In the genomic region with DNA sequence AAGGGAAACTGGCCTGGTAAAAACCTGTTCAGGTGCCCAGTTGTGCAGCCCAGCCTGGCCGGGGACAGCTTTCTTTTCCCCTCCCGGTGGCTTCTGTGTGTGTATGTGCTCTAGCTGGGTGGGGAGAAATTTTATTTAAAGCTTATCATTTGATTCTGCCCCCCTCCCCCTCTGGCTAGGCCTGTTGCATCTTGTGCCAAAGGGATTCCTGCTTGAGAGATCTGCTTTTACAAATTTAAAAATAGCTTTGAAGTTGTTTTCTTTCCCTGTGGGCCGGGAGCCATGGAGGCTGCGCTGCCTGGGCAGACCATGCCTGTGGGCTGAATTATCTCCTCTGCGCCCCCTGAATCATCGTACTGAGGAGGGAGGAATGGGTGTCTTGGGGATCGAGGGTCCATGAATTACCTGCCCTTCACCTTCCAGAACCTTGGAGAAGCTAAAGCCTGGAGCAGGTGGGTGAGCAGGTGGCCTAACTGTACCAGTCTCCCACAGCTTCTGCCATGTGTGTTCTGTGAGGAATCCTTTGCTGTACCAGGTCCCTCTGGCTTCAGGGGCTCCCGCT, we compare ENCODE assay signal across 9 mouse cellular contexts. TPM values are rescaled to one million over a fixed set of nuclear protein-coding genes. Genes with fewer than 3 reads are reported as not detected.
DNase-seq lines count a peak whose midpoint lies in the region; ATAC-seq lines count a peak whose summit lies in the region.
"Had no signal": no experiment of that assay in that cellular context is flagged by ENCODE, and none has a peak within 500 bp of the region (broad histone marks: within the 10 kb centered on the region; RNA-seq: fewer than 3 reads in every experiment).

No protein-coding gene starts in this region.

- WGBS in midbrain, embryonic 14.5 days, result 83% methylated on average over 8 of the region's 8 CpGs
- 85% methylated on average over 8 of the region's 8 CpGs for WGBS in midbrain, embryonic 10.5 days
- 26% methylated on average over 8 of the region's 8 CpGs for WGBS in heart, embryonic 14.5 days
- 85% methylated on average over 8 of the region's 8 CpGs for WGBS in hindbrain, embryonic 12.5 days

- no peak overlapping the region for H3K9ac ChIP-seq in midbrain, embryonic 14.5 days (replicated peaks; ENCODE audit: low read length)
- peak overlapping the region; percentile 63 for H3K9ac ChIP-seq in heart, embryonic 14.5 days (ENCODE audit: low read length)
- H3K9ac ChIP-seq in hindbrain, embryonic 12.5 days, result no peak overlapping the region
- H3K9ac ChIP-seq: neural tube, embryonic 12.5 days had no signal

- no peak overlapping the region for H3K4me2 ChIP-seq in midbrain, embryonic 14.5 days (ENCODE audit: low read length)
- H3K4me2 ChIP-seq in heart, embryonic 14.5 days (ENCODE audit: low read length), result peak overlapping the region; percentile 58
- no peak overlapping the region for H3K4me2 ChIP-seq in hindbrain, embryonic 12.5 days (replicated peaks)
- H3K4me2 ChIP-seq: neural tube, embryonic 12.5 days had no signal

- H3K36me3 ChIP-seq in midbrain, embryonic 14.5 days (ENCODE audit: control insufficient read depth, insufficient read depth, low read length), result peaks cover 2% of the 10 kb centered on the region; the same call in 1 of the 2 replicates
- H3K36me3 ChIP-seq in midbrain, embryonic 10.5 days, result no peaks in the 10 kb centered on the region; the same call in 1 of the 2 replicates
- no peaks in the 10 kb centered on the region for H3K36me3 ChIP-seq in heart, embryonic 14.5 days (ENCODE audit: control insufficient read depth, insufficient read depth, low read length)
- H3K36me3 ChIP-seq in hindbrain, embryonic 12.5 days, result no peaks in the 10 kb centered on the region
- H3K36me3 ChIP-seq: neural tube, embryonic 12.5 days had no signal

- no peaks in the 10 kb centered on the region for H3K9me3 ChIP-seq in midbrain, embryonic 14.5 days (ENCODE audit: control insufficient read depth, low read length)
- H3K9me3 ChIP-seq in midbrain, embryonic 10.5 days (replicated peaks), result no peaks in the 10 kb centered on the region
- H3K9me3 ChIP-seq in heart, embryonic 14.5 days (ENCODE audit: control insufficient read depth, low read length), result no peaks in the 10 kb centered on the region
- no peaks in the 10 kb centered on the region for H3K9me3 ChIP-seq in hindbrain, embryonic 12.5 days (replicated peaks)
- H3K9me3 ChIP-seq: neural tube, embryonic 12.5 days had no signal

- no peak overlapping the region for H3K4me3 ChIP-seq in midbrain, embryonic 14.5 days (replicated peaks; ENCODE audit: low read depth, low read length)
- no peak overlapping the region for H3K4me3 ChIP-seq in midbrain, embryonic 10.5 days
- no peak overlapping the region for H3K4me3 ChIP-seq in heart, embryonic 14.5 days (ENCODE audit: control insufficient read depth in 1 of 2, insufficient read depth in 1 of 2, low read depth in 1 of 2, low read length in 2 of 2)
- H3K4me3 ChIP-seq in hindbrain, embryonic 12.5 days, result no peak overlapping the region
- H3K4me3 ChIP-seq: neural tube, embryonic 12.5 days had no signal

- H3K27ac ChIP-seq in midbrain, embryonic 14.5 days (replicated peaks; ENCODE audit: low read depth, low read length), result 0 out of 2 replicates have a peak overlapping the region, but pooled peaks have one; percentile 20
- no peak overlapping the region for H3K27ac ChIP-seq in midbrain, embryonic 10.5 days (replicated peaks)
- peak overlapping the region; percentile 87 to 98 for H3K27ac ChIP-seq in heart, embryonic 14.5 days (replicated peaks in 1 of 2; ENCODE audit: control insufficient read depth in 1 of 2, insufficient read depth in 1 of 2, low read depth in 2 of 2, low read length in 2 of 2)
- no peak overlapping the region for H3K27ac ChIP-seq in hindbrain, embryonic 12.5 days
- H3K27ac ChIP-seq: neural tube, embryonic 12.5 days had no signal

- peaks cover 22% of the 10 kb centered on the region for H3K4me1 ChIP-seq in midbrain, embryonic 14.5 days (ENCODE audit: control insufficient read depth, insufficient read depth, low read length)
- H3K4me1 ChIP-seq in midbrain, embryonic 10.5 days, result peaks cover 63% of the 10 kb centered on the region
- peaks cover 67 to 88% of the 10 kb centered on the region in 2 experiments for H3K4me1 ChIP-seq in heart, embryonic 14.5 days (ENCODE audit: control insufficient read depth in 2 of 2, insufficient read depth in 2 of 2, low read length in 2 of 2)
- peaks cover 35% of the 10 kb centered on the region for H3K4me1 ChIP-seq in hindbrain, embryonic 12.5 days

- no peaks in the 10 kb centered on the region for H3K27me3 ChIP-seq in midbrain, embryonic 14.5 days (ENCODE audit: control insufficient read depth, insufficient read depth, low read length)
- H3K27me3 ChIP-seq in midbrain, embryonic 10.5 days (ENCODE audit: low read depth, poor library complexity, severe bottlenecking), result no peaks in the 10 kb centered on the region; the same call in 1 of the 2 replicates
- H3K27me3 ChIP-seq in heart, embryonic 14.5 days (ENCODE audit: control insufficient read depth, insufficient read depth, low read length), result no peaks in the 10 kb centered on the region
- H3K27me3 ChIP-seq in hindbrain, embryonic 12.5 days, result no peaks in the 10 kb centered on the region
- H3K27me3 ChIP-seq: neural tube, embryonic 12.5 days had no signal

- peak; percentile 76 for DNase-seq in cerebellum, adult 11-12 months
- no peak for DNase-seq in cerebellum, postnatal 4 days (ENCODE audit: low spot score in 2 of 2)
- DNase-seq in midbrain, embryonic 14.5 days, result no peak
- DNase-seq in midbrain, embryonic 10.5 days (ENCODE audit: low spot score), result no peak
- peak; percentile 49 for DNase-seq in right cerebral cortex, postnatal 36 days (ENCODE audit: low spot score in 2 of 2)
- DNase-seq in embryo, embryonic 9.5 days (ENCODE audit: extremely low spot score), result no peak

- no peak for ATAC-seq in midbrain, embryonic 14.5 days (ENCODE audit: low FRiP score, low TSS enrichment)
- peak; percentile 13; the same call in 1 of the 2 replicates for ATAC-seq in heart, embryonic 14.5 days (ENCODE audit: insufficient number of reproducible peaks, insufficient read depth, low FRiP score, low read depth)
- no peak for ATAC-seq in hindbrain, embryonic 12.5 days (ENCODE audit: low FRiP score)

RNA-seq across cellular contexts. Expression of gene Gramd4, which starts 52.2 kb away (rescaled TPM):
- 29.5 and 31.0 TPM in 2 replicates for polyA plus RNA-seq in midbrain, embryonic 14.5 days (2014; fragmentation: Nextera tagmentation; extraction: Ambion mirVana)
- 14.3 and 16.7 TPM in 2 replicates for polyA plus RNA-seq in midbrain, embryonic 10.5 days (2016; fragmentation: Nextera tagmentation; extraction: Ambion mirVana)
- polyA plus RNA-seq in heart, embryonic 14.5 days (2014; fragmentation: Nextera tagmentation; extraction: Ambion mirVana), result 9.7 and 10.9 TPM in 2 replicates
- 32.5 and 35.2 TPM in 2 replicates for polyA plus RNA-seq in hindbrain, embryonic 12.5 days (2016; fragmentation: Nextera tagmentation; extraction: Ambion mirVana)

Comparison
In these comparisons a context has a peak if more than half of its experiments do, and no peak if none do; other contexts are left out.
1. DNase-seq: peak in cerebellum, adult 11-12 months (single experiment) and right cerebral cortex, postnatal 36 days (2 of 2); none in cerebellum, postnatal 4 days (0 of 2), midbrain, embryonic 14.5 days (single experiment), midbrain, embryonic 10.5 days (single experiment) and embryo, embryonic 9.5 days (single experiment).
2. H3K27ac ChIP-seq: peak in midbrain, embryonic 14.5 days (single experiment) and heart, embryonic 14.5 days (2 of 2); none in midbrain, embryonic 10.5 days (single experiment) and hindbrain, embryonic 12.5 days (single experiment).